Comparison of ENCODE assay signal across 9 mouse cellular contexts in genomic region chr4:134020621-134021020, GRCm38 (mm10). TPM values are rescaled to one million over a fixed set of nuclear protein-coding genes. Genes with fewer than 3 reads are reported as not detected.
DNase-seq lines count a peak whose midpoint lies in the region; ATAC-seq lines count a peak whose summit lies in the region.
"Had no signal": no experiment of that assay in that cellular context is flagged by ENCODE, and none has a peak within 500 bp of the region (broad histone marks: within the 10 kb centered on the region; RNA-seq: fewer than 3 reads in every experiment).

No protein-coding gene starts in this region.

- ATAC-seq in hindbrain, embryonic 11.5 days (ENCODE audit: low FRiP score): no peak

- no peaks in the 10 kb centered on the region for H3K27me3 ChIP-seq in hindbrain, embryonic 11.5 days (ENCODE audit: control insufficient read depth, insufficient read depth, low read length)

- H3K27ac ChIP-seq in hindbrain, embryonic 11.5 days (ENCODE audit: low read depth, low read length): peak overlapping the region; percentile 84; the same call in 1 of the 2 replicates

- peaks cover 21% of the 10 kb centered on the region; the same call in 1 of the 2 replicates for H3K4me1 ChIP-seq in hindbrain, embryonic 11.5 days (replicated peaks; ENCODE audit: control insufficient read depth, insufficient read depth, low read length)

- DNase-seq in heart, adult 18-20 months: peak; percentile 48 to 91
- no peak for DNase-seq in heart, adult 11 months
- DNase-seq in MN1 (ENCODE audit: low spot score): peak; percentile 50
- peak; percentile 67 for DNase-seq in embryo, embryonic 11.5 days (ENCODE audit: low read depth, low spot score)
- peak; percentile 86 for DNase-seq in hindbrain, embryonic 11.5 days (ENCODE audit: low spot score)
- DNase-seq in lung, postnatal 10 days: peak; percentile 83
- peak; percentile 16 for DNase-seq in ovary, adult 18-20 months (ENCODE audit: low spot score)
- DNase-seq in yolk sac, embryonic 10.5 days (ENCODE audit: low spot score): peak; percentile 75

- no peaks in the 10 kb centered on the region for H3K36me3 ChIP-seq in hindbrain, embryonic 11.5 days (ENCODE audit: control insufficient read depth, insufficient read depth, low read length)

- H3K4me3 ChIP-seq in hindbrain, embryonic 11.5 days (ENCODE audit: low read depth, low read length): no peak overlapping the region

- H3K9ac ChIP-seq in hindbrain, embryonic 11.5 days (ENCODE audit: low read depth, low read length): 0 out of 2 replicates have a peak overlapping the region, but pooled peaks have one; percentile 3

- H3K4me2 ChIP-seq in hindbrain, embryonic 11.5 days (replicated peaks; ENCODE audit: low read depth, low read length): peak overlapping the region; percentile 53; the same call in 1 of the 2 replicates

- WGBS in hindbrain, embryonic 11.5 days: 3% methylated on average over 11 of the region's 11 CpGs

- no peaks in the 10 kb centered on the region for H3K9me3 ChIP-seq in hindbrain, embryonic 11.5 days (ENCODE audit: control insufficient read depth, low read length)

RNA-seq across cellular contexts. Expression of gene Lin28a, which starts 2.0 kb away (rescaled TPM):
- total RNA-seq in heart, adult 18-20 months (2021): not detected
- polyA plus RNA-seq in hindbrain, embryonic 11.5 days (2014; fragmentation: Nextera tagmentation; extraction: Ambion mirVana): 2.9 and 3.7 TPM in 2 replicates
- total RNA-seq: layer of hippocampus, postnatal 25 days had no signal

RNA-seq across cellular contexts. Expression of gene Dhdds, which starts 19.9 kb away (rescaled TPM):
- 10 to 100 TPM; 29.9 to 31.9 TPM for total RNA-seq in heart, adult 18-20 months (2021)
- 34.9 and 38.1 TPM in 2 replicates for polyA plus RNA-seq in hindbrain, embryonic 11.5 days (2014; fragmentation: Nextera tagmentation; extraction: Ambion mirVana)

RNA-seq across cellular contexts. Expression of gene Zfp683, which starts 33.0 kb away (rescaled TPM):
- not detected for total RNA-seq in heart, adult 18-20 months (2021)
- polyA plus RNA-seq in hindbrain, embryonic 11.5 days (2014; fragmentation: Nextera tagmentation; extraction: Ambion mirVana): not detected in 2 replicates
- total RNA-seq: layer of hippocampus, postnatal 25 days had no signal

RNA-seq across cellular contexts. Expression of gene Crybg2, which starts 40.0 kb away (rescaled TPM):
- total RNA-seq in heart, adult 18-20 months (2021): under 1 TPM in 1 of 2 experiments, not detected in 1; 0.08 TPM
- 1.4 and 1.8 TPM in 2 replicates for polyA plus RNA-seq in hindbrain, embryonic 11.5 days (2014; fragmentation: Nextera tagmentation; extraction: Ambion mirVana)

RNA-seq across cellular contexts. Expression of gene Hmgn2, which starts 52.2 kb away (rescaled TPM):
- total RNA-seq in heart, adult 18-20 months (2021): 100 to 1,000 TPM; 106 to 113 TPM
- polyA plus RNA-seq in hindbrain, embryonic 11.5 days (2014; fragmentation: Nextera tagmentation; extraction: Ambion mirVana): 3,330 and 3,354 TPM in 2 replicates
